Mouse (Mus musculus) spleen, postnatal 14 days (tissue): Measurements from ENCODE around the gene 1700056E22Rik.

ENCODE experiments used
- DNase-seq, 2 experiments: peaks; one replicate each; pipeline ENCODE4 v3.0.0; 2021 to 2022; ENCODE audit warnings: low spot score in 2 of 2

The 1700056E22Rik gene

GRCm38 (mm10) chr1:184019722-184020107 lies 14.4 kb downstream of the 1700056E22Rik start:
- no peak for DNase-seq

- DNase-seq, result no peak
Measured at GRCm38 (mm10) chr1:184019042-184019721, 14.9 kb downstream of the 1700056E22Rik start.

- no peak for DNase-seq
Measured at GRCm38 (mm10) chr1:184017606-184018005, 16.5 kb downstream of the 1700056E22Rik start.

- DNase-seq, result no peak
Measured at GRCm38 (mm10) chr1:184015995-184016730, 17.9 kb downstream of the 1700056E22Rik start.

GRCm38 (mm10) chr1:184014091-184014490 lies 20.0 kb downstream of the 1700056E22Rik start:
- no peak for DNase-seq

- DNase-seq, result no peak
Measured at GRCm38 (mm10) chr1:184013106-184013505, 21.0 kb downstream of the 1700056E22Rik start, which contains the start of gene Dusp10. Dusp10 (plus strand) TSS chr1:184013302.

- no peak for DNase-seq
Measured at GRCm38 (mm10) chr1:184011311-184011710, 22.8 kb downstream of the 1700056E22Rik start.

- DNase-seq, result no peak
Measured at GRCm38 (mm10) chr1:184006086-184006485, 28.0 kb downstream of the 1700056E22Rik start.

- DNase-seq, result no peak
Measured at GRCm38 (mm10) chr1:184005315-184006058, 28.6 kb downstream of the 1700056E22Rik start.

GRCm38 (mm10) chr1:184004311-184004710 lies 29.8 kb downstream of the 1700056E22Rik start:
- DNase-seq, result no peak

- DNase-seq, result no peak
Measured at GRCm38 (mm10) chr1:184002470-184002869, 31.6 kb downstream of the 1700056E22Rik start.

GRCm38 (mm10) chr1:183997207-183997606 lies 36.9 kb downstream of the 1700056E22Rik start:
- DNase-seq, result no peak

GRCm38 (mm10) chr1:183991921-183992320 lies 42.2 kb downstream of the 1700056E22Rik start:
- DNase-seq, result no peak

- DNase-seq, result no peak
Measured at GRCm38 (mm10) chr1:183987711-183988245, 46.3 kb downstream of the 1700056E22Rik start.
